Mouse (Mus musculus) layer of hippocampus, adult 2 months (tissue): ENCODE data around the gene Atrnl1. TPM values are rescaled to one million over a fixed set of nuclear protein-coding genes. Genes with fewer than 3 reads are reported as not detected.
A peak's percentile ranks its signal among the peaks of the same experiment; 100 is the strongest.

Experiments used
- DNase-seq, 2 experiments: peaks; one replicate each; pipeline ENCODE4 v3.0.0; 2022; ENCODE audit warnings: low spot score in 2 of 2
- H3K27ac ChIP-seq: fragments of 200-600 bp; 2 replicates; pipeline ENCODE4 v1.8.1; 2022
- H3K4me3 ChIP-seq: fragments of 200-600 bp; 2 replicates; pipeline ENCODE4 v1.8.1; 2022; ENCODE audit warnings: mild to moderate bottlenecking
- CTCF ChIP-seq: fragments of 200-600 bp; conservative IDR thresholded peaks from 2 replicates; pipeline ENCODE4 v1.8.1; 2022; ENCODE audit warnings: antibody characterized with exemption, mild to moderate bottlenecking, moderate library complexity
- total RNA-seq, 2 experiments: library from RNA; stranded (reverse); gene quantifications; 2 replicates each; pipeline ENCODE4 v1.2.3; 2021

The Atrnl1 gene
- total RNA-seq, 2 experiments from 2014 or later, result 67.2 to 69.7 TPM

- DNase-seq, result no peak
- TF ChIP-seq CTCF, result no peak
- Histone ChIP-seq H3K27ac (no peak overlapping the region), H3K4me3 (no peak overlapping the region)
These were observed 141.4 kb downstream of the Atrnl1 start for GRCm38 (mm10) chr19:57752189-57752588.

GRCm38 (mm10) chr19:57762526-57762925, 151.7 kb downstream of the Atrnl1 start:
- Histone ChIP-seq H3K4me3 (no peak overlapping the region), H3K27ac (no peak overlapping the region)
- DNase-seq, result no peak
- no peak for TF ChIP-seq CTCF

- TF ChIP-seq CTCF, result no peak
- Histone ChIP-seq H3K27ac (no peak overlapping the region), H3K4me3 (no peak overlapping the region)
- DNase-seq, result no peak
These were observed 153.9 kb downstream of the Atrnl1 start for GRCm38 (mm10) chr19:57764576-57765371.

DNA sequence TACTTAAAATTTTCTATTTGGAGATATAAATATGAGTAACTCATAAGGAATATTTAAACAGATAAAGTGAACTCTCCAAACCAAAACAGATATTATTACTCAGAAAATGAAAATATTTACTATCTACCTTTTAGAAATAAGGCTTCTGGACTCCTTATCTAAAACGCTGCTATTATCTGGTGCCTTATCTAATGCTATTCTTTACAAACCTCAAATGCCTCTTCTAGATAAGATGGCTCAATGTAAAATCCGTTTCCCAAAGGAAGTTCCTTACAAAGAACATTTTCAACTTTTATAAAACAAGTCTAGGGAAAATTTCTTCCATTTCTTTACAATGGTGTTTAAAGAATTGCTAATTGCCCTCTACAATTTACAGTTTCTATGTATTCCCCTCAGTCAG, 156.2 kb downstream of the Atrnl1 start:
- no peak for DNase-seq
- TF ChIP-seq CTCF, result no peak

DNA sequence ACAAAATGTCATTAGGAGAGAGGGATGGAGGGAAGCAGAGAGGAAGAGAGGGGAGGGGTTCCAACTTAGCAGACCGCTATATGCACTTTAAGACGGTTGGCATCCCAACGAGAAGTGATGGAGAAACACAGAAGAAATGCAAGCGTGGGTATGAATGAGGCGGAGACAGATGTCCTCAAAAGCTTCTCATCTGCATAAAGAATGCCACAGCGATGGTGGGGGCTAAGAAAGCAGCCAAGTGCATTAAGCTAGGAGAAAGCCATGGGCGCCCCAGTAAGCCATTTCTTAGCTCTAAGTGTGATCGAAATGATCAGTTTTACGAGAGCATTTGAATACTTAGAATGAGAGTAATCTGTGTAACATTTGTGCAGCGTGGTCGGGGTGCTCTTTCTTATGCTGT, 157.8 kb downstream of the Atrnl1 start:
- DNase-seq, result peak; percentile 28 to 66
- TF ChIP-seq CTCF, result no peak
- Histone ChIP-seq H3K27ac (peak overlapping the region; percentile 18; the same call in 1 of the 2 replicates), H3K4me3 (no peak overlapping the region)

More for the DNA sequence above, 156.2 kb downstream of the Atrnl1 start:
- no peak overlapping the region for H3K27ac ChIP-seq
- no peak overlapping the region for H3K4me3 ChIP-seq

DNA sequence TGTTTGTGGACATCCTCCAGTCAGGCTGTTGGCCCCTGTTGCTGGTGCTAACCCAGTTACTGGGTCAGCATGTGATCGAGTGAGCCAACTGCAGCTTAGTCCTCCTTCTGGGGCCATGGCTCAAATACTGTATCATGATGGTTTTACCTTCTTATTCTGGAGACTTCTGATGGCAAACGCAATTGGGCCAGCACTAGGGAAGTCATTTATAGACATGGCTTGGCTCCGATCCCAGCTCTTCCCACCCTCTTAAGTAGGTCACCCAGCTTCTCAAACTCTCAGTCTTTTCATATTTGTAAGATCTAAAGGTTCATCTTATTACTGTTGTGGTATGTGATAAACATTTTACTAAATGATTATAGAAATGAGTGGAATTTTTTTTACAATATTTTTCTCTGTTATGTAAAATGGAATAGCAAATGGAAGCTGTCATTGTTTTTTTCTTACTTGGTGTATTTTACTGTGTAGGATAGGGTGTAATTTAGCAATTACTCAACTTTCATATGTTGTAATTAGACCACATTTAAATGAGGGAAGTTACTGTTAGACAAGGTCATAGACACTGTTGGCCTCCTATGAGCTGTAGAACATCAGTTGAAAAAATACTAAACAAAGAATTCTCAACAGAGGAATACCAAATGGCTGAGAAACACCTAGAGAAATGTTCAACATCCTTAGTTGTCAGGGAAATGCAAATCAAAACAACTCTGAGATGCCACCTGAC, 171.7 kb downstream of the Atrnl1 start:
- DNase-seq, result no peak
- H3K27ac ChIP-seq, result no peak overlapping the region
- TF ChIP-seq CTCF, result no peak
- no peak overlapping the region for H3K4me3 ChIP-seq

DNA sequence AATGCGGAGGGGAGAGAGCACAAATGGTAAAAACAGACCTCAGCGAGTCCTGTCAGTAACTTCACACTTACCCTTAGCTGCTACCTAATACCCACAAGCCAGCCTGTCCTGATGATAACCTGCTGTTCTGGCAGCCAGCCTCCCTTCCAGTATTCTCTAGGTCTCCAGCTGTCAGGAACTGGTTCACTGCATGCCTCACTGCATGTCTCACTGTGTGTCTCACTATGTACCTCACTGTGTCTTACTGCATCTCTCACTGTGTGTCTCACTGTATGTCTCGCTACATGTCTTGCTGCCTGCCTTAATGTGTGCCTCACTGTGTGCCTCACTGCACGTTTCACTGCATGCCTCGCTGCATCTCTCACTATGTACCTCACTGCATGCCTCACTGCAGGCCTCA, 175.9 kb downstream of the Atrnl1 start:
- TF ChIP-seq CTCF, result no peak
- DNase-seq, result no peak
- H3K27ac ChIP-seq, result no peak overlapping the region
- H3K4me3 ChIP-seq, result no peak overlapping the region

DNA sequence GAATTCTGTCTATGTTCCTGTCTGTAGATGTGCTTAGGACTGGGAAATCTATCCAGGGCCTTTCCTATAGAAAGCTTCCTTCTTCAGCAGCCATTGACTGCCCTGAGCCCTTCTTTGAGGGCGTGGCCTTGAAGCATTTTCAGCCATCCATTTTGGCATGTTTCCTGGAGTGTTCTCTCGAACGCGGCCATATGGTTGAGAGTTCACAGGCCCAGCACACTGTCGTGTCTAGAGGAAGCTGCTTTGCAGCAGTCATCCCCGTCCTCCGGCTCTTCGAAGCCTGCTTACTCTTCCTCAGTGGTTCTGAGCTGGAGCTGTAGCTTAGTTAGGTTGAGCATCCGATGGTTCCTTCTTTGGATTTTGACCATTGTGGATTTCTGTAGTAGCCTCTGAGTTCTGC, 191.4 kb downstream of the Atrnl1 start:
- DNase-seq, result no peak
- no peak for TF ChIP-seq CTCF
- Histone ChIP-seq H3K4me3 (no peak overlapping the region), H3K27ac (no peak overlapping the region)

DNA sequence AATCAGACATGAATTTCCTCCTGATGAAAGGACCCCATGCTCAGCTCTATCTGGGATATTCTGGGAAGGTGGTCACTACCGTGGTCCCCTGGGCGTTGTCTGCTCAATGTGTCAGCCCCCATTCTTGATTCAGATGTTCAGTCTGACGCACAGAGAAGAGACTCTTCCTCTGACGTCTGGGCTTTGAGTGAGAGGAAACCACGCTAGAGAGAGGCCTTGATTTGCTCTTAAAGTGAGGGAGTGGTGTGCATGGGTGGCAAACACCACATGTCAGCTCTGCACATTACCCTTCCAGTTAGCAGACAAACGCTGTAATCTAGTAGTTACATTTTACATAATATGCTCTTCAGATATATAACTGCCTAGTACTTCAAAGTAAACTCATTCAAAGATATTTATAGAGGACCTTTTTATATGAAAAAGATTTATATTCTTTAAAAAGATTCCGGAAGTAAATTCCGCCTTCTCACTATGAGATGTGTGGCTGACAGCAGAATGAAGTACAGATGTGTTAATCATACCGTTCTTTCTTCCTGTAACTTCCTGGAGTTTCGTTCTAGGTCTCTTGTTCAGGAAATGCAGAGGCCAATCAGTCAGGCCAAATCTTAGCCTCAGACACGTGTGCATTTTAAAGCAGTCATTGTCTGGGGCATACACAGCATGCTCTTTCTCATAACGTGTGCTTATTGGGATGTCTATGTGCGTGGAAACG, 192.1 kb downstream of the Atrnl1 start:
- Histone ChIP-seq H3K27ac (no peak overlapping the region; the same call in 1 of the 2 replicates), H3K4me3 (no peak overlapping the region)
- DNase-seq, result peak in 1 of 2 experiments; percentile 30
- TF ChIP-seq CTCF, result no peak

DNA sequence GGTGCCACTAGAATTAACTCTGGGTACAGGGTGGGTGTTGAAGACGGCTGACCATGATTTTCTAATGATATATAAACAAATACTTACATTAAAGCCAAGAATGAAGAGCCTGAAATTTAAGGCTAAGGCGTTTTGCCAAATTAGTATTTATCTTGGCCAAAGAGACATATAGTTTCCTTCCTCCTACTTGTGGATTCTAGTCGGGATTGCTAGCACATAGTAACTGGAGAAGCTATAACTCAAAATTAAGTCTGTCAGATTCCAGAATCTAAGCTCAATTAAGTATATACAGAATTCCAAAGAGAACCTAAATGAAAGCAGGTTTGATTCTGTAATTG, 192.6 kb downstream of the Atrnl1 start:
- DNase-seq, result no peak
- no peak overlapping the region for H3K27ac ChIP-seq
- no peak overlapping the region for H3K4me3 ChIP-seq
- TF ChIP-seq CTCF, result no peak

- Histone ChIP-seq H3K4me3 (no peak overlapping the region), H3K27ac (no peak overlapping the region)
- no peak for DNase-seq
- TF ChIP-seq CTCF, result no peak
These were observed 197.5 kb downstream of the Atrnl1 start for GRCm38 (mm10) chr19:57808363-57808762.

- Histone ChIP-seq H3K4me3 (no peak overlapping the region), H3K27ac (peak overlapping the region; percentile 75)
- DNase-seq, result no peak
- TF ChIP-seq CTCF, result no peak
These were observed 203.5 kb downstream of the Atrnl1 start for GRCm38 (mm10) chr19:57814291-57814690.
